Mouse (Mus musculus) liver, adult (tissue): ENCODE results near the gene Vps16.

Source experiments
- GATA4 ChIP-seq: IDR thresholded peaks from 2 replicates; pipeline ENCODE4 v1.6.1; 2014; ENCODE audit warnings: mild to moderate bottlenecking, low read length; ENCODE audit not compliant: insufficient replicate concordance

Gene Vps16

GRCm38 (mm10) chr2:130442162-130442561 is 18.0 kb downstream of the Vps16 start:
- no peak for TF ChIP-seq GATA4

- TF ChIP-seq GATA4: no peak
Measured at GRCm38 (mm10) chr2:130448449-130448848, 24.3 kb downstream of the Vps16 start.

GRCm38 (mm10) chr2:130449021-130449793 is 25.1 kb downstream of the Vps16 start:
- TF ChIP-seq GATA4: no peak

GRCm38 (mm10) chr2:130449794-130450433 is 25.8 kb downstream of the Vps16 start, which contains the start of gene Ptpra:
Gene Ptpra, plus strand, starts transcription at chr2:130450278.
- TF ChIP-seq GATA4: no peak

- no peak for TF ChIP-seq GATA4
Measured at GRCm38 (mm10) chr2:130450434-130450796, 26.3 kb downstream of the Vps16 start.

GRCm38 (mm10) chr2:130451086-130451726 is 27.1 kb downstream of the Vps16 start:
- no peak for TF ChIP-seq GATA4

GRCm38 (mm10) chr2:130451727-130452090 is 27.6 kb downstream of the Vps16 start:
- TF ChIP-seq GATA4: no peak

GRCm38 (mm10) chr2:130452266-130452665 is 28.1 kb downstream of the Vps16 start:
- TF ChIP-seq GATA4: no peak

GRCm38 (mm10) chr2:130453421-130453820 is 29.3 kb downstream of the Vps16 start:
- no peak for TF ChIP-seq GATA4

- TF ChIP-seq GATA4: no peak
Measured at GRCm38 (mm10) chr2:130454748-130455370, 30.7 kb downstream of the Vps16 start.

GRCm38 (mm10) chr2:130457871-130458270 is 33.7 kb downstream of the Vps16 start:
- TF ChIP-seq GATA4: no peak

GRCm38 (mm10) chr2:130459576-130459975 is 35.4 kb downstream of the Vps16 start:
- no peak for TF ChIP-seq GATA4

GRCm38 (mm10) chr2:130461287-130462071 is 37.3 kb downstream of the Vps16 start:
- no peak for TF ChIP-seq GATA4

- no peak for TF ChIP-seq GATA4
Measured at GRCm38 (mm10) chr2:130466438-130466837, 42.3 kb downstream of the Vps16 start.

GRCm38 (mm10) chr2:130469366-130469765 is 45.2 kb downstream of the Vps16 start:
- no peak for TF ChIP-seq GATA4
